Mouse (Mus musculus): ENCODE results near the gene Pou2f3.

The Pou2f3 gene

GRCm38 (mm10) chr9:43210190-43210682, at the start of gene Pou2f3:
Pou2f3 (minus strand) TSS chr9:43210369.
- in situ Hi-C loops (cut with MseI, MboI) = loop anchor here (5.0 kb wide), 1 partner anchor 68 kb away; no protein-coding TSS in a partner anchor

DNA sequence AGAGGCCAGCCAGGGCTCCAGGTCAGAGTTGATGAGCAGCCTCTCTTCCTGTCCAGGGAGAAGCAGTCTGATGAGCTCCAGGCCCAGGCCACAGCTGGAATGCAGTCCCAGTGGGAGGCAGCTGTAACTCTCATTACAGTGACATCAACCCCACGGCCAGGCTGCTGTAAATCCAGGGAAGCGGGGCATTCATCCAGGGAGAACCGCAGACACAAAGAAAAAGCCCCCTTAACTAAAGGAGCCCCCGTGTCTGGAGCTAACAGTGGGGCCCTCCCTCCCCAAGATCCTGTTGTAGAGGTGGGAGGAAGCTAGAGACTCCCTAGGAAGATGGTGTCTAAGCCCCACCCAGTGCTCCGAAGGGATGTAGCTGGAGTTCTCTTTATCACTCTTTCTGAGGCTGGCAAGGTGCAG, 43.1 kb upstream of the Pou2f3 start:
- in situ Hi-C loops (cut with MseI, MboI) = no loop called here

- in situ Hi-C loops (cut with MseI, MboI) = no loop called here
Observed at GRCm38 (mm10) chr9:43252790-43253189, 42.6 kb upstream of the Pou2f3 start.

DNA sequence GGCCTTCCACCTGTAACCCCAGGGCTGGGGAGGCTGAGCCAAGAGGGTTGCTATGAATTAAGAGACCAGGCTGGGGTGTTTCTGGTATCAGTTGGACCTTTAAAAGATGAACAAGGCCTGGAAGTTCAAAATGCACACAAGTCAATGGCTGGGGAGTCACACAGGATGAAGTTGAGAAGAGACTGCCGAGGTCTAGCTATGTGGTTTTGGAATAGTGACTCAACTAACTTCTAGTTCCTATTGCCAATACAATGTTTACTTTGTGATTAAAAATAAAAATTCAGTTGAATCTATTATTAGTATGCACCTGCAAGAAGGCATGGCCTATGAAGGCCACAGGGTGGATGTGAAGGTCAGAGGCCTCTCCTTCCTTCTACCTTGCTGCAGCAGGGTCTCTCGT, 41.6 kb upstream of the Pou2f3 start:
- in situ Hi-C loops (cut with MseI, MboI) = no loop called here

DNA sequence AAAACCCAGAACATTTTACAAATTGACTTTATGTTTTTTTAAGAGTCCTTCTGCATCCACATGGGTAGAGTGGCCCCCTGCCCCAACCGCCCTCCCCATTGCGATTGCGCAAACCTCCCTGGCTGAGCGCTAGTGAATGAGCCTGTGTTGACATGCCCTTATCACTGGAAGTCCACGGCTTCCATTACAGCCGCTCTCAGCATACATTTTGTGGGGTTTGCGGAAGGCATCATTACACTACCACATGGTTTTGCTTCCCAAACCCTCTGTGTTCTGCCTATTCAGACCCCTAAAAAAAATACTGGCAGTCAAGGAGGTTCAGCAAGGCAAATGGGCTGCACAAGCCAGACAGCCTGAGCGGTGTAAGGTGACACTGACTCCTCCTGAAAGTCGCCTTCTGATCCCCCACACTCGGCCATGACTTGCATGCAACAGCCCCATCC, 36.6 kb upstream of the Pou2f3 start:
- in situ Hi-C loops (cut with MseI, MboI) = no loop called here

GRCm38 (mm10) chr9:43245801-43246570, 35.8 kb upstream of the Pou2f3 start:
- in situ Hi-C loops (cut with MseI, MboI) = no loop called here

GRCm38 (mm10) chr9:43242432-43242831, 32.3 kb upstream of the Pou2f3 start:
- in situ Hi-C loops (cut with MseI, MboI) = no loop called here

DNA sequence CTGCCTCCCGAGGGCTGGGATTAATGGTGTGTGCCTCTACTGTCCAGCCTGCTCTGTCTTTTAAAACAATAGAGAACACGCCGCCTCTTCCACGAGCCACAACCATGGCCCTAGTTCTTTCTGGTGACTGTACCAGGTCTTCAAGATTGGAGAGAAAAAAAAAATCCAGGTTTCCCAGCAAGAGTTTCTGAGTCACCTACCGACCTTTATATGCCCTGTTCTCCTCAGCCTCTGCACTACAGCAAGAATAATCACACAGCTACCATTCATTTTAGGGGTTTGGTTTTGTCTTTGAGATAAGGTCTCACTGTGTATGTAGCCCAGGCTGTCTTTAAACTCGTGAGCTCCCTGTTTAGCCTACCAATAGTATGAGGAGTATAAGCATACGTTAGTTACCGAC, 31.8 kb upstream of the Pou2f3 start:
- in situ Hi-C loops (cut with MseI, MboI) = no loop called here

GRCm38 (mm10) chr9:43241291-43241690, 31.1 kb upstream of the Pou2f3 start:
- in situ Hi-C loops (cut with MseI, MboI) = no loop called here

DNA sequence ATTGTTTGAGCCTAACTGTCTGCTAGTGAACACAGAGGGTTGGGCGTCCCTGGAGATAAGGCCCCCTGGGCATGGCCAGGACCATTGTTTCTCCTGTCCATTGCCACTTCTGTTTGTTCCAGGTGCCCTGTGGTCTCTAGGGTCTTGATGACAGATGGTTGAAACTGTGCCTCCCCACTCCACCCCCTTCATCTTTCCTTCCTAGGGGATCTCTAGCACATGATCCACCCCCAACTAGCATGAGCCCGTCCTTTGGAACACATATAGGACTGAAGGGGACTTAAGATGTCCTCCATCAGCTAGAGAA, 30.4 kb upstream of the Pou2f3 start:
- in situ Hi-C loops (cut with MseI, MboI) = no loop called here

DNA sequence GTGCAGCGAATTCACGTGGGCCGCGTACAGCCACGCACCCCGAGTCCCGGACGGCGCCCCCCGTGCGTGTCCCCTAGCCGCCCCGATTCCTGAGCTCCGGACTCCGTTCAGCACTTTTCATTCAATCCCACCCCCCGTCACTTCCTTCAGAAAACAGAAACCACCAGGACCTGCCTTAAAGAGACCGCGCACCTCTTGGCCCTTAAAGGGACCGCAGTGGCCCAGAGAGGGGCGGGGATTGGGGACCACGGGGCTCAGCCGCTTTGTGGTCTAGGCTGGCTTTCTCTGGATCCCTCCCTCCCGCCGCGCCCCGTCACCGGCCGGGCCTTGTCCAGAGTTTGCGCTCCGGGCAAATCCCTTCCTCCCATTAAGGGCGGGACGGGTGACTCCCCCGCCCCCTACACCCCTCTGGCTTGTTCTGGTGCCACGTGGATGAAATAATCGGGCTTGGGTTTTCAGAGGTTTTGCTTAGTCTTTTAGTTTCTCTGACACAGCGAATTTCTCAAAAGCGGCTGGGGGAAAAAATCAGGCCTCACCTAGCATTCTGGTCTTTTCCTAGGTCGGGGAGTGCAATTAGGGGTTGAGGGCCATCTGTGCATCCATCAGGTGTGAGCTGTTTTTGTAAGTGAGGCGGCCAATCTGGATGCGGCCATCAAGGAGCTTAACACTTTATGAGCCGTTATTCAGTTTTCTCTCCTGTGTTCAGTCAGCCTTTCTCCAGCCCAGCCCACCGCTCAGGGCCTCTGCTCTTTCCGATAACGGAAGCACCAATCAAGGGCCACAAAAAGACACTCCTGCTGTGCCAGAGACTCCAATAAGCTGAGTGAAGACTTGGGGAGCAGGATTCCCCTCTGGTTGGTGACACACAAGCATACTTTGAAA, 29.8 kb upstream of the Pou2f3 start, which contains the start of gene Oaf:
Gene Oaf, minus strand, starts transcription at position 200 of the 882 bp plus-strand sequence.
- in situ Hi-C loops (cut with MseI, MboI) = no loop called here

DNA sequence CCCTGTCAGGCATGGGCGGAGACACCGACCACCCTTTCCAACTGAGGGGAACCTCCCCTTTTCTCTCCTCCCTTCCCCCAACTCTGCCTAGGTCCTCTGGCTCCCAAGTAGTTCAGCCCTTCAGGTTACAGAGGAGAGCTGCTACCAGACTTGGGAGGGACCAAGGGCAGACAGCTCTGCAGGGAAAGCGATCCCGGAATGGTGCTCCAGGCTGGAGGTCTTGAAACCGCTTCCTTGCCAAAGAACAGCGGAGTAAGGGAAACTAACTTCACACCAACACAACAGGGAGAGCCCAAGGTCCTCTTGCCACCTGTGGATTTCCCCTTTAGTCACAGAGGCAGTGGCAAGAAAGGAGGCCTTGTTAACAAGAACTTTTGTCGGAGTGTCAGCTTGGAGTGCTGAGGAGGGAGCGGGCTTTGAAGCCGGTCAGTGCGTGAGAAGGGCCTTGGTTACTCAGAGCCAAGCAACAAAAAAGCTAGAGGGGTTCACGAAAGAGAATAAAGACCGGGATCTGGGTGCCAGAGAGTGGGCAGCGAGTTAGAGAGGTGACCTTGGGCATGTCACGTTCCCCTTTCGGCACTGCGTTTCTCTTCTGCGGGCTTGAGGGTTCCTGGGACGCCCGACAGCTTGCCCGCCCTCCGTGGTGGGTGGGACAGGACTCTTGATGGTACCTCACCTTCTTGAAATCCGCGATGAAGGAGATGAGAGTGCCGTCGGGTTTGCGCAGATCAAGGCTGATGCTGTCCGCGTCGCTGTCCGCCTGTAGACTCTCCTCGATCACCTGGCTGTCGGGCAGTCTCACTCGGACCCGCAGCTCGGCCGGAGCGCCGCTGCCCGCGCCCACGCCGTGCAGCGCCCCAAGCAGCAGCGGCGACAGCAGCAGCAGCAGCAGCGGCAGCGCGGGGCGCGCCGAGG, 28.7 kb upstream of the Pou2f3 start:
- in situ Hi-C loops (cut with MseI, MboI) = no loop called here

DNA sequence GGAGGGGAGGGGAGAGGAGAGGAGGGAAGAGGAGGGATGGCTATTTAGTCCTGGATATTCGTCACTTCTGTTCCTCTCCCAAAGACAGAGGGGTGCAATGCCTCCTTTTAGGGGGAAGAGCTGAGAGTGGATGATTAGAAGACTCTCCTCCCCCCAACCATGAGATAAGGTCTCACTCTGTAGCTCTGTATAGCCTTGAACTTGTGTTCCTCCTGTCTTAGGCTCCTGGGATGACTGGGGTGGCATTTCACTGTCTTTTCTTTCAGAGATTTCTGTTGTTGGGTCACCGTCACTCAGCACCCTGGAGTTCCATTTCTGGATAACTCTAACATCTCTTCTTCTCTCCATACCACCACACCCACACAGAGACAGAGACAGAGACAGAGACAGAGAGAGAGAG, 28.0 kb upstream of the Pou2f3 start:
- in situ Hi-C loops (cut with MseI, MboI) = no loop called here

DNA sequence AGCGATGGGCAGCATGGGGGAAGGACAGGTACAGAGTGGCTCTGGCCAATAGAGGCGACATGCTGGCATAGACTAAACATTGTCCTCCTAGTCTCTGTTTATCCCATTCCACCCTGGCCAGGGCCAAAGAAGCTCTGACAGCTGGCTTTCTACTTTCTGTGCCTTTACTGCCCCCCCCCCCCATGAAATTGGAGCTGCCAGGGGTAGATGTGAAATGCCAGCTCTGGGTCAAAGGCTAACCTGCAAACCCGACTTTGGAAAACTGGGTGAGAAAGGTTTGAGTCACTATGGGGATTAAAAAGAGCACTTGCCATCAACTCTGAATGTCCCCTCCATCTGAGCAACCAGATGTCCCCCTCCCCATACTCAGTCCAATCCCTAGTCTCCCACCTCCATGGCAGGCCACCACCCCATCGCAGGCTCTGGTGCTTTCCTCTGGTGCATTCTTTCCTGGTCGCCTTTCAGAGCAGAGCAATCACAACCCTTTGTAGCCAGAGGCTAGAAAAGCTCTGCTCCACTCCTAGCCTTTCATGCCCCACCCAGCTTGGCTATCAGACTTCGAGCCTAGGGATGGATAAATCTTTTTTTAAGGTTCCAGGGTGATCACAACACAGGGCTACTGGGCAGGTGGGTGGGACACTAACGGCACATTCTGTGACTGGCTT, 27.1 kb upstream of the Pou2f3 start:
- in situ Hi-C loops (cut with MseI, MboI) = no loop called here

- in situ Hi-C loops (cut with MseI, MboI) = no loop called here
Observed at GRCm38 (mm10) chr9:43236576-43236975, 26.4 kb upstream of the Pou2f3 start.

GRCm38 (mm10) chr9:43236106-43236505, 25.9 kb upstream of the Pou2f3 start:
- in situ Hi-C loops (cut with MseI, MboI) = no loop called here

DNA sequence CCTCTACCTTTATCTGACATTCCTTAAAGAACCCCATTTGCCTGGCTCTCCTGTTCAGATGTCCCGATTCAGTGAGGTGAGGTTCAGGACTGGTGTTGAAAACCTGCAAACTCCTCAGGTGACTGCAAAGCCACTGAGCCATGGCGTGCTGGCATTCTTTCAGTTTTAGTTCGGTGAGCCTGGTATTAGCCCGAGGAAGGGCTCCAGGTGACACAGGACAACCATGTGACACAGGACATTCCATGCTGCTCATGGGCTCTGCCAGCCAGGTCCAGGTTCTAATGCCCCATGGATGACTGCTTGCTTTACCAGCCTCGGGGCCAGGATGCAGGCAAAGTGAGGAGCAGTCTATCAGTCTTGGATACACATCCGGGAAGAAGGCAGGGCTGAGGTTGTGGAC, 25.2 kb upstream of the Pou2f3 start:
- in situ Hi-C loops (cut with MseI, MboI) = no loop called here

- in situ Hi-C loops (cut with MseI, MboI) = no loop called here
Observed at GRCm38 (mm10) chr9:43234496-43234895, 24.3 kb upstream of the Pou2f3 start.

- in situ Hi-C loops (cut with MseI, MboI) = no loop called here
Observed at GRCm38 (mm10) chr9:43233515-43233914, 23.3 kb upstream of the Pou2f3 start.

DNA sequence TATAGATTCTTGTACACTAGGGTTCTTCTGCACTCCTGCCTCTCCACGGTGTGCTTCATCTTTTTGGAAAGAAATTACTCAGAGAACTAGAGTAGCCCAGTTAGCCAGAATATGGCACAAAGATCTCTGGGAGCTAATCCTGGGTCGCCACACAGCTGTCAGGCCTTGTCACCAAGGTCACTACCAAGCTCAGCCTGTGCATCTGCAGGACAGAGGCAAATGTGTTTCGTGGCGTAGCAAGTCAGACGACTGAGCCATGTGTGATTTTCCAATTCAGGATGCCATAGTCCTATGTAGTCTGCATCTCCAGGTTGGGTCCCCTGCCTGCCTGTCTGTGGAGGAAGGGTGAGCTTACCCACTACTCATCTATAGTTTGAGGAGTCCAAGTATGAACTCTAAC, 22.9 kb upstream of the Pou2f3 start:
- in situ Hi-C loops (cut with MseI, MboI) = no loop called here

DNA sequence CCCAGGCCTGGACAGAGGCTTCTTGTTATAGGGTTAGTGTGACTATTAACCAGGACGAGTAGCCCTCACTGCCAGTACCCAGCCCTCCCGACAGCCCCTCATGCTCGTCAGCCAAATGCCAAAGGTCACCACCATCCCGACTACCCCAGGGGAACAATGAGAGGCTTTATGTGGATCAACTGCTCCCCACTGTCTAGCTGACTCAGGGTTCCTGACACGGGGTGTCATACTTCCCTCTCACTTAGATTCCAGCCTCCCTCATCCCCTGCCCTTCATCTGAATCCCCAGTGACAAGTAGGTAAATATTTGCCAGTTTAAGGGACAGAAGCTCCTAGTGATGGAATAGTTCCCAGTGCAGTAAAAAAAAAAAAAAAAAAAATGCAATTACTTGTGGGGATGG, 22.1 kb upstream of the Pou2f3 start:
- in situ Hi-C loops (cut with MseI, MboI) = no loop called here
